Mouse (Mus musculus): ENCODE results near the gene Camk2n2. TPM values are rescaled to one million over a fixed set of nuclear protein-coding genes. Genes with fewer than 3 reads are reported as not detected.

Camk2n2 gene
- polyA plus RNA-seq, 1 experiment from 2014 or later, result 6.0 TPM

- no peak overlapping the region for H3K9ac ChIP-seq (ENCODE audit: low read depth, low read length)
- no peak overlapping the region for H3K27ac ChIP-seq (ENCODE audit: low read depth, low read length)
- no peaks in the 10 kb centered on the region; the same call in 1 of the 2 replicates for H3K4me1 ChIP-seq (replicated peaks; ENCODE audit: control insufficient read depth, insufficient read depth, low read length)
- H3K27me3 ChIP-seq (ENCODE audit: control insufficient read depth, insufficient read depth, low read length), result no peaks in the 10 kb centered on the region
- 3% methylated on average over 8 of the region's 8 CpGs for WGBS
- H3K4me2 ChIP-seq (replicated peaks; ENCODE audit: low read depth, low read length), result no peak overlapping the region
- DNase-seq (ENCODE audit: low spot score) (peak; percentile 81), ATAC-seq (ENCODE audit: low FRiP score) (peak; percentile 59)
- H3K36me3 ChIP-seq (ENCODE audit: control insufficient read depth, insufficient read depth, low read length), result no peaks in the 10 kb centered on the region
- no peak overlapping the region for H3K4me3 ChIP-seq (ENCODE audit: low read depth, low read length)
- H3K9me3 ChIP-seq (ENCODE audit: control insufficient read depth, low read length), result no peaks in the 10 kb centered on the region
Observed at GRCm38 (mm10) chr16:20642161-20642560, 21.1 kb upstream of the Camk2n2 start.

- Histone ChIP-seq H3K4me2 (replicated peaks; ENCODE audit: low read depth, low read length) (no peak overlapping the region), H3K27me3 (ENCODE audit: control insufficient read depth, insufficient read depth, low read length) (no peaks in the 10 kb centered on the region), H3K36me3 (ENCODE audit: control insufficient read depth, insufficient read depth, low read length) (no peaks in the 10 kb centered on the region), H3K9ac (ENCODE audit: low read depth, low read length) (no peak overlapping the region), H3K4me1 (replicated peaks; ENCODE audit: control insufficient read depth, insufficient read depth, low read length) (no peaks in the 10 kb centered on the region; the same call in 1 of the 2 replicates), H3K27ac (ENCODE audit: low read depth, low read length) (no peak overlapping the region), H3K9me3 (ENCODE audit: control insufficient read depth, low read length) (no peaks in the 10 kb centered on the region), H3K4me3 (ENCODE audit: low read depth, low read length) (no peak overlapping the region)
- WGBS, result 87% methylated on average over 8 of the region's 8 CpGs
- ATAC-seq (ENCODE audit: low FRiP score) (no peak), DNase-seq (ENCODE audit: low spot score) (no peak)
Observed at GRCm38 (mm10) chr16:20638367-20638766, 17.3 kb upstream of the Camk2n2 start.

GRCm38 (mm10) chr16:20637410-20637809, 16.3 kb upstream of the Camk2n2 start:
- no peak overlapping the region for H3K4me3 ChIP-seq (ENCODE audit: low read depth, low read length)
- no peaks in the 10 kb centered on the region for H3K27me3 ChIP-seq (ENCODE audit: control insufficient read depth, insufficient read depth, low read length)
- H3K4me2 ChIP-seq (replicated peaks; ENCODE audit: low read depth, low read length), result no peak overlapping the region
- ATAC-seq (ENCODE audit: low FRiP score) (no peak), DNase-seq (ENCODE audit: low spot score) (no peak)
- no peaks in the 10 kb centered on the region; the same call in 1 of the 2 replicates for H3K4me1 ChIP-seq (replicated peaks; ENCODE audit: control insufficient read depth, insufficient read depth, low read length)
- H3K9me3 ChIP-seq (ENCODE audit: control insufficient read depth, low read length), result no peaks in the 10 kb centered on the region
- 85% methylated on average over 8 of the region's 8 CpGs for WGBS
- no peak overlapping the region for H3K9ac ChIP-seq (ENCODE audit: low read depth, low read length)
- no peak overlapping the region for H3K27ac ChIP-seq (ENCODE audit: low read depth, low read length)
- H3K36me3 ChIP-seq (ENCODE audit: control insufficient read depth, insufficient read depth, low read length), result no peaks in the 10 kb centered on the region

- H3K4me1 ChIP-seq (replicated peaks; ENCODE audit: control insufficient read depth, insufficient read depth, low read length), result 0 out of 2 replicates have a peak, but pooled peaks cover 2% of the 10 kb centered on the region
- WGBS, result 8% methylated on average over 54 of the region's 54 CpGs
- peak within 1 kb of the TSS; percentile 77 for H3K9ac ChIP-seq (ENCODE audit: low read depth, low read length)
- DNase-seq (ENCODE audit: low spot score), result peak; percentile 59
- H3K36me3 ChIP-seq (ENCODE audit: control insufficient read depth, insufficient read depth, low read length), result no peaks in the 10 kb centered on the region
- peak within 1 kb of the TSS; percentile 96 for H3K4me2 ChIP-seq (replicated peaks; ENCODE audit: low read depth, low read length)
- peak; percentile 71 for ATAC-seq (ENCODE audit: low FRiP score)
- H3K4me3 ChIP-seq (ENCODE audit: low read depth, low read length), result peak within 1 kb of the TSS; percentile 52
- H3K27me3 ChIP-seq (ENCODE audit: control insufficient read depth, insufficient read depth, low read length), result no peaks in the 10 kb centered on the region
- H3K27ac ChIP-seq (ENCODE audit: low read depth, low read length), result no peak within 1 kb of the TSS
- H3K9me3 ChIP-seq (ENCODE audit: control insufficient read depth, low read length), result no peaks in the 10 kb centered on the region
Observed at GRCm38 (mm10) chr16:20629731-20630634, 8.9 kb upstream of the Camk2n2 start, which contains the start of gene Ece2. TSS of gene Ece2 (plus strand) at chr16:20629828.

- peak; percentile 3 for DNase-seq (ENCODE audit: low spot score)
- H3K9me3 ChIP-seq (ENCODE audit: control insufficient read depth, low read length), result no peaks in the 10 kb centered on the region
- H3K4me2 ChIP-seq (replicated peaks; ENCODE audit: low read depth, low read length), result peak overlapping the region; percentile 96; the same call in 1 of the 2 replicates
- no peak overlapping the region for H3K27ac ChIP-seq (ENCODE audit: low read depth, low read length)
- H3K36me3 ChIP-seq (ENCODE audit: control insufficient read depth, insufficient read depth, low read length), result no peaks in the 10 kb centered on the region
- WGBS, result 60% methylated on average over 11 of the region's 11 CpGs
- ATAC-seq (ENCODE audit: low FRiP score), result no peak
- no peak overlapping the region for H3K9ac ChIP-seq (ENCODE audit: low read depth, low read length)
- no peaks in the 10 kb centered on the region for H3K27me3 ChIP-seq (ENCODE audit: control insufficient read depth, insufficient read depth, low read length)
- no peak overlapping the region for H3K4me3 ChIP-seq (ENCODE audit: low read depth, low read length)
- H3K4me1 ChIP-seq (replicated peaks; ENCODE audit: control insufficient read depth, insufficient read depth, low read length), result 0 out of 2 replicates have a peak, but pooled peaks cover 2% of the 10 kb centered on the region
Observed at GRCm38 (mm10) chr16:20628871-20629391, 7.8 kb upstream of the Camk2n2 start.

- ATAC-seq (ENCODE audit: low FRiP score) (no peak), DNase-seq (ENCODE audit: low spot score) (no peak)
- Histone ChIP-seq H3K36me3 (ENCODE audit: control insufficient read depth, insufficient read depth, low read length) (no peaks in the 10 kb centered on the region), H3K27ac (ENCODE audit: low read depth, low read length) (no peak overlapping the region), H3K9ac (ENCODE audit: low read depth, low read length) (no peak overlapping the region), H3K27me3 (ENCODE audit: control insufficient read depth, insufficient read depth, low read length) (no peaks in the 10 kb centered on the region; the same call in 1 of the 2 replicates), H3K4me3 (ENCODE audit: low read depth, low read length) (no peak overlapping the region), H3K4me1 (replicated peaks; ENCODE audit: control insufficient read depth, insufficient read depth, low read length) (peaks cover 9% of the 10 kb centered on the region; the same call in 1 of the 2 replicates), H3K9me3 (ENCODE audit: control insufficient read depth, low read length) (no peaks in the 10 kb centered on the region), H3K4me2 (replicated peaks; ENCODE audit: low read depth, low read length) (no peak overlapping the region)
- 74% methylated on average over 2 of the region's 2 CpGs for WGBS
Observed at GRCm38 (mm10) chr16:20623211-20623610, 2.1 kb upstream of the Camk2n2 start.

GRCm38 (mm10) chr16:20621991-20622685, 1.1 kb upstream of the Camk2n2 start:
- peak; percentile 74 for DNase-seq (ENCODE audit: low spot score)
- WGBS, result under 1% methylated on average over 34 of the region's 37 CpGs

GRCm38 (mm10) chr16:20620751-20621190, 316 bp downstream of the Camk2n2 start:
- Histone ChIP-seq H3K4me2 (replicated peaks; ENCODE audit: low read depth, low read length) (peak overlapping the region; percentile 98), H3K36me3 (ENCODE audit: control insufficient read depth, insufficient read depth, low read length) (no peaks in the 10 kb centered on the region), H3K27me3 (ENCODE audit: control insufficient read depth, insufficient read depth, low read length) (no peaks in the 10 kb centered on the region; the same call in 1 of the 2 replicates), H3K4me1 (replicated peaks; ENCODE audit: control insufficient read depth, insufficient read depth, low read length) (peaks cover 9% of the 10 kb centered on the region; the same call in 1 of the 2 replicates), H3K9ac (ENCODE audit: low read depth, low read length) (peak overlapping the region; percentile 86), H3K4me3 (ENCODE audit: low read depth, low read length) (peak overlapping the region; percentile 74), H3K27ac (ENCODE audit: low read depth, low read length) (peak overlapping the region; percentile 91), H3K9me3 (ENCODE audit: control insufficient read depth, low read length) (no peaks in the 10 kb centered on the region)
- ATAC-seq (ENCODE audit: low FRiP score) (peak; percentile 52), DNase-seq (ENCODE audit: low spot score) (peak; percentile 72)
- 0% methylated on average over 28 of the region's 32 CpGs for WGBS

More at GRCm38 (mm10) chr16:20621991-20622685, 1.1 kb upstream of the Camk2n2 start:
- Histone ChIP-seq H3K9ac (ENCODE audit: low read depth, low read length) (peak overlapping the region; percentile 86), H3K27me3 (ENCODE audit: control insufficient read depth, insufficient read depth, low read length) (no peaks in the 10 kb centered on the region; the same call in 1 of the 2 replicates), H3K4me2 (replicated peaks; ENCODE audit: low read depth, low read length) (peak overlapping the region; percentile 98), H3K4me3 (ENCODE audit: low read depth, low read length) (peak overlapping the region; percentile 74), H3K9me3 (ENCODE audit: control insufficient read depth, low read length) (no peaks in the 10 kb centered on the region), H3K4me1 (replicated peaks; ENCODE audit: control insufficient read depth, insufficient read depth, low read length) (peaks cover 9% of the 10 kb centered on the region; the same call in 1 of the 2 replicates), H3K27ac (ENCODE audit: low read depth, low read length) (peak overlapping the region; percentile 91), H3K36me3 (ENCODE audit: control insufficient read depth, insufficient read depth, low read length) (no peaks in the 10 kb centered on the region)
- ATAC-seq (ENCODE audit: low FRiP score), result peak; percentile 60
